Mouse (Mus musculus): ENCODE results near the gene Plekhh2. TPM values are rescaled to one million over a fixed set of nuclear protein-coding genes. Genes with fewer than 3 reads are reported as not detected.

Plekhh2 gene
- polyA plus RNA-seq, 1 experiment: 2.2 TPM

DNA sequence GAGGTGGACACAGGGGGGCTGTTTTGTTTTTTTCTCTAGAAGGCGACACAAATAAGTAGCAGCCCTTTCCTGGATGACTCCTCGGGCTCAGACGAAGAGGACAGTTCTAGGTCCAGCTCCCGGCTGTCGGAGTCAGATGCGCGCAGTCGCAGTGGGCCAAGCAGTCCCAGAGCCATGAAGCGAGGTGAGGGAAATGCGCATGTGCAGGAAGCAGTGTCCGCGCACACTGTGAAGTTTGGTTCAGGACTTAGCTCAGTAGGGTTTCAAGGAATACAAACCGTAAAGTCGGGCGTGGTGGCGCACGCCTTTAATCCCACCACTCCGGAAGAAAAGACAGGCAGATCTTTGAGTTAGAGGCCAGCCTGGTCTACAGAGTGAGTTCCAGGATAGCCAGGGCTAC is 59.9 kb downstream of the Plekhh2 start:
- TF ChIP-seq CTCF (IDR thresholded peaks at IDR 0.05; ENCODE audit: control insufficient read depth, insufficient read depth, low read length): no peak
- no peak for TF ChIP-seq POLR2A (IDR thresholded peaks at IDR 0.05; ENCODE audit: borderline replicate concordance, control insufficient read depth, low read depth, low read length)
- WGBS: 76% methylated on average over 18 of the region's 18 CpGs

GRCm38 (mm10) chr17:84573305-84573704 is 61.6 kb downstream of the Plekhh2 start:
- 74% methylated on average over 9 of the region's 9 CpGs for WGBS
- TF ChIP-seq POLR2A (IDR thresholded peaks at IDR 0.05; ENCODE audit: borderline replicate concordance, control insufficient read depth, low read depth, low read length) (no peak), CTCF (IDR thresholded peaks at IDR 0.05; ENCODE audit: control insufficient read depth, insufficient read depth, low read length) (no peak)
- Histone ChIP-seq H3K4me1 (ENCODE audit: control insufficient read depth, insufficient read depth, low read length) (no peaks in the 10 kb centered on the region; the same call in 1 of the 2 replicates), H3K27ac (ENCODE audit: control insufficient read depth, insufficient read depth, low read depth, low read length, poor library complexity) (no peak overlapping the region), H3K4me3 (replicated peaks; ENCODE audit: control insufficient read depth, low read depth, low read length) (no peak overlapping the region)

More for the DNA sequence above, 59.9 kb downstream of the Plekhh2 start:
- Histone ChIP-seq H3K4me3 (replicated peaks; ENCODE audit: control insufficient read depth, low read depth, low read length) (no peak overlapping the region), H3K4me1 (ENCODE audit: control insufficient read depth, insufficient read depth, low read length) (no peaks in the 10 kb centered on the region; the same call in 1 of the 2 replicates), H3K27ac (ENCODE audit: control insufficient read depth, insufficient read depth, low read depth, low read length, poor library complexity) (no peak overlapping the region)

GRCm38 (mm10) chr17:84573940-84574339 is 62.2 kb downstream of the Plekhh2 start:
- no peaks in the 10 kb centered on the region; the same call in 1 of the 2 replicates for H3K4me1 ChIP-seq (ENCODE audit: control insufficient read depth, insufficient read depth, low read length)
- H3K27ac ChIP-seq (ENCODE audit: control insufficient read depth, insufficient read depth, low read depth, low read length, poor library complexity): no peak overlapping the region
- WGBS: 87% methylated on average over 5 of the region's 5 CpGs
- TF ChIP-seq CTCF (IDR thresholded peaks at IDR 0.05; ENCODE audit: control insufficient read depth, insufficient read depth, low read length): no peak
- TF ChIP-seq POLR2A (IDR thresholded peaks at IDR 0.05; ENCODE audit: borderline replicate concordance, control insufficient read depth, low read depth, low read length): no peak
- no peak overlapping the region for H3K4me3 ChIP-seq (replicated peaks; ENCODE audit: control insufficient read depth, low read depth, low read length)

GRCm38 (mm10) chr17:84575108-84575507 is 63.4 kb downstream of the Plekhh2 start:
- TF ChIP-seq CTCF (IDR thresholded peaks at IDR 0.05; ENCODE audit: control insufficient read depth, insufficient read depth, low read length) (no peak), POLR2A (IDR thresholded peaks at IDR 0.05; ENCODE audit: borderline replicate concordance, control insufficient read depth, low read depth, low read length) (no peak)
- Histone ChIP-seq H3K27ac (ENCODE audit: control insufficient read depth, insufficient read depth, low read depth, low read length, poor library complexity) (no peak overlapping the region), H3K4me1 (ENCODE audit: control insufficient read depth, insufficient read depth, low read length) (no peaks in the 10 kb centered on the region; the same call in 1 of the 2 replicates), H3K4me3 (replicated peaks; ENCODE audit: control insufficient read depth, low read depth, low read length) (no peak overlapping the region)
- 85% methylated on average over 5 of the region's 5 CpGs for WGBS

GRCm38 (mm10) chr17:84576621-84577293 is 65.1 kb downstream of the Plekhh2 start:
- TF ChIP-seq CTCF (IDR thresholded peaks at IDR 0.05; ENCODE audit: control insufficient read depth, insufficient read depth, low read length) (no peak), POLR2A (IDR thresholded peaks at IDR 0.05; ENCODE audit: borderline replicate concordance, control insufficient read depth, low read depth, low read length) (no peak)
- Histone ChIP-seq H3K27ac (ENCODE audit: control insufficient read depth, insufficient read depth, low read depth, low read length, poor library complexity) (no peak overlapping the region), H3K4me3 (replicated peaks; ENCODE audit: control insufficient read depth, low read depth, low read length) (no peak overlapping the region), H3K4me1 (ENCODE audit: control insufficient read depth, insufficient read depth, low read length) (no peaks in the 10 kb centered on the region; the same call in 1 of the 2 replicates)
- 61% methylated on average over 16 of the region's 16 CpGs for WGBS

GRCm38 (mm10) chr17:84579249-84579648 is 67.6 kb downstream of the Plekhh2 start:
- no peak overlapping the region for H3K4me3 ChIP-seq (replicated peaks; ENCODE audit: control insufficient read depth, low read depth, low read length)
- 35% methylated on average over 8 of the region's 8 CpGs for WGBS
- no peak overlapping the region for H3K27ac ChIP-seq (ENCODE audit: control insufficient read depth, insufficient read depth, low read depth, low read length, poor library complexity)
- no peaks in the 10 kb centered on the region for H3K4me1 ChIP-seq (ENCODE audit: control insufficient read depth, insufficient read depth, low read length)
- no peak for TF ChIP-seq POLR2A (IDR thresholded peaks at IDR 0.05; ENCODE audit: borderline replicate concordance, control insufficient read depth, low read depth, low read length)
- no peak for TF ChIP-seq CTCF (IDR thresholded peaks at IDR 0.05; ENCODE audit: control insufficient read depth, insufficient read depth, low read length)

DNA sequence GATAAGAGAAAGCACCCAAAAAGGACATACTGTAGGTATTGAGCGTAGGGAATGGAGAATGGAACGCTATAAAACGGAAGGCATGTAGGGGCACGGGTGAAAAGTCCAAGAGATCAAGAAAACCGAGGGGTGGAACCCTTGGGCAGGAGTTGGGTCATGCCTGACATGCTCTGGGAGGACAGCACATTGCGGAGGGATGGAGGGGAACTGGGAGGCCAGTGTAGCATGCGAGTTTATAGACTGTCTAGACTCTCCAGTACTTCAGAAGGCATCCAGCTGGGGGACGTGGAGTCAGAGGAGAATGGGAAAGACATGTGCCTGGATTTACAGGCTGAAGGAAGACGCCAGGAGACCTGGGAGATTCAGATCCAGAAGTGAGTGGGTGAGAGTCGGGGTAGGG is 68.1 kb downstream of the Plekhh2 start:
- Histone ChIP-seq H3K27ac (ENCODE audit: control insufficient read depth, insufficient read depth, low read depth, low read length, poor library complexity) (no peak overlapping the region), H3K4me3 (replicated peaks; ENCODE audit: control insufficient read depth, low read depth, low read length) (no peak overlapping the region), H3K4me1 (ENCODE audit: control insufficient read depth, insufficient read depth, low read length) (no peaks in the 10 kb centered on the region)
- no peak for TF ChIP-seq POLR2A (IDR thresholded peaks at IDR 0.05; ENCODE audit: borderline replicate concordance, control insufficient read depth, low read depth, low read length)
- TF ChIP-seq CTCF (IDR thresholded peaks at IDR 0.05; ENCODE audit: control insufficient read depth, insufficient read depth, low read length): no peak
- 81% methylated on average over 10 of the region's 10 CpGs for WGBS

DNA sequence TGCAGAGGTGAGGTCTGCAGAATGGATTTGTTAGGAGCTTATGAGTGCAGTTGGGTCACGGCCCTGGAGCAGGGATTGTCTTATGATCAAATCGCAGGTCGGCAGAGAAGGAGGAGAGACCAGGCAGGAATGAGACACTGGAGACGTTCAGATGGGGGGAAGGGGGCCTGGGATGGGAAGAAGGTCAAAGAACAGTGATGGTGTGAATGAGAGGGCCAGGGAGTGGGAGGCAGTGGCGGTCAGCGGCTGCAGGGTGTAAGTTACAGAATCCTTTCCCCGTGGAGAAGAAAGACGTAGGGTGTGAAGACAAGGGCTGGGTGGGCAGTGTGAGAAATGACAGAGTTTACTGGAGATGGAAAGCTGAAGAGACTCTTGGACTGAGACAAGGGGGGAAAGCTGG is 69.1 kb downstream of the Plekhh2 start:
- no peak overlapping the region for H3K27ac ChIP-seq (ENCODE audit: control insufficient read depth, insufficient read depth, low read depth, low read length, poor library complexity)
- TF ChIP-seq POLR2A (IDR thresholded peaks at IDR 0.05; ENCODE audit: borderline replicate concordance, control insufficient read depth, low read depth, low read length): no peak
- TF ChIP-seq CTCF (IDR thresholded peaks at IDR 0.05; ENCODE audit: control insufficient read depth, insufficient read depth, low read length): no peak
- H3K4me3 ChIP-seq (replicated peaks; ENCODE audit: control insufficient read depth, low read depth, low read length): no peak overlapping the region
- 82% methylated on average over 8 of the region's 8 CpGs for WGBS
- no peaks in the 10 kb centered on the region for H3K4me1 ChIP-seq (ENCODE audit: control insufficient read depth, insufficient read depth, low read length)
